Mouse (Mus musculus) left cerebral cortex, adult 9 months (tissue): ENCODE measurements around the gene Decr2.
"Not testable (repeated sequence)": the region's sequence is repeated elsewhere in the genome, so short reads cannot be mapped to it uniquely, and the experiment has no call there.

ENCODE experiments used
- DNase-seq, 2 experiments: peaks; one replicate each; pipeline ENCODE4 v3.0.0; 2022; ENCODE audit warnings: low spot score in 2 of 2

Gene Decr2

GRCm38 (mm10) chr17:26113181-26113948 lies 23.2 kb upstream of the Decr2 start, which contains the start of gene Tmem8:
Gene Tmem8 (plus strand): TSS chr17:26113299.
- peak in 1 of 2 experiments; percentile 70 for DNase-seq

GRCm38 (mm10) chr17:26112751-26113150 lies 22.6 kb upstream of the Decr2 start:
- no peak for DNase-seq

GRCm38 (mm10) chr17:26111722-26112121 lies 21.6 kb upstream of the Decr2 start:
- DNase-seq = no peak

- no peak for DNase-seq
Measured at GRCm38 (mm10) chr17:26111024-26111423, 20.9 kb upstream of the Decr2 start.

- no peak for DNase-seq
Measured at GRCm38 (mm10) chr17:26110156-26110555, 20.0 kb upstream of the Decr2 start.

- no peak for DNase-seq
Measured at GRCm38 (mm10) chr17:26105619-26106018, 15.5 kb upstream of the Decr2 start.

GRCm38 (mm10) chr17:26101478-26101877 lies 11.3 kb upstream of the Decr2 start:
- DNase-seq = no peak

- no peak for DNase-seq
Measured at GRCm38 (mm10) chr17:26100166-26100565, 10.0 kb upstream of the Decr2 start.

- DNase-seq = not testable (repeated sequence)
Measured at GRCm38 (mm10) chr17:26099316-26099715, 9.2 kb upstream of the Decr2 start.

GRCm38 (mm10) chr17:26098461-26098860 lies 8.3 kb upstream of the Decr2 start:
- no peak for DNase-seq

GRCm38 (mm10) chr17:26095121-26095740 lies 5.1 kb upstream of the Decr2 start, which contains the start of gene Nme4:
Gene Nme4 (minus strand): TSS chr17:26095602.
- DNase-seq = peak in 1 of 2 experiments; percentile 67

- no peak for DNase-seq
Measured at GRCm38 (mm10) chr17:26094531-26095110, 4.5 kb upstream of the Decr2 start.

- no peak for DNase-seq
Measured at GRCm38 (mm10) chr17:26087059-26087564, 3.0 kb downstream of the Decr2 start.

GRCm38 (mm10) chr17:26080867-26081266 lies 9.3 kb downstream of the Decr2 start:
- no peak for DNase-seq

- DNase-seq = no peak
Measured at GRCm38 (mm10) chr17:26078851-26079250, 11.3 kb downstream of the Decr2 start.

- DNase-seq = peak; percentile 78 to 83
Measured at GRCm38 (mm10) chr17:26075246-26075645, 14.9 kb downstream of the Decr2 start.

GRCm38 (mm10) chr17:26070136-26070535 lies 20.0 kb downstream of the Decr2 start:
- no peak for DNase-seq

GRCm38 (mm10) chr17:26068831-26069739 lies 21.1 kb downstream of the Decr2 start, which contains the start of gene Rab11fip3:
Gene Rab11fip3 (minus strand): TSS chr17:26069555.
- DNase-seq = peak in 1 of 2 experiments; percentile 79

GRCm38 (mm10) chr17:26068024-26068830 lies 21.9 kb downstream of the Decr2 start:
- no peak for DNase-seq

- DNase-seq = no peak
Measured at GRCm38 (mm10) chr17:26066488-26067020, 23.6 kb downstream of the Decr2 start.
